Mouse (Mus musculus): Measurements from ENCODE around the gene Nt5dc1.

The Nt5dc1 gene

GRCm38 (mm10) chr10:34327144-34327543 lies 91.2 kb downstream of the Nt5dc1 start:
- ChIA-PET POLR2A (interaction anchor here in 2 of 4 experiments (0.7 to 0.9 kb wide), 2 partner anchors 30 to 45 kb away, joined by 3 read pairs; partner anchors contain the start of genes Tspyl1 (in 1 of the 2) and Tspyl4 (in 1 of the 2)), CTCF (interaction anchor here in 2 of 4 experiments (1.0 to 1.9 kb wide), 7 partner anchors 175 to 340 kb away, joined by 3 to 15 read pairs (median 6); partner anchors contain the start of gene Trappc3l (in 1 of the 2))

GRCm38 (mm10) chr10:34326701-34327100 lies 91.7 kb downstream of the Nt5dc1 start:
- ChIA-PET POLR2A (interaction anchor here in 1 of 4 experiments (0.9 kb wide), 1 partner anchor 29 kb away, joined by 3 read pairs; the partner anchor contains the start of gene Tspyl4), CTCF (no interaction called here)

GRCm38 (mm10) chr10:34320809-34321208 lies 97.5 kb downstream of the Nt5dc1 start:
- ChIA-PET POLR2A (interaction anchor here in 2 of 4 experiments (0.7 to 1.7 kb wide), 2 partner anchors 18 to 23 kb away, joined by 3 to 4 read pairs; no protein-coding TSS in a partner anchor), CTCF (interaction anchor here in 1 of 4 experiments (1.0 kb wide), 1 partner anchor 225 kb away, joined by 3 read pairs; the partner anchor contains the start of gene Calhm5)

- CTCF ChIA-PET = interaction anchor here in 2 of 4 experiments (0.5 to 0.6 kb wide), 2 partner anchors 89 to 166 kb away, joined by 4 to 5 read pairs; no protein-coding TSS in a partner anchor
Observed at GRCm38 (mm10) chr10:34317217-34317606, 101.1 kb downstream of the Nt5dc1 start.

GRCm38 (mm10) chr10:34316571-34317216 lies 101.7 kb downstream of the Nt5dc1 start:
- POLR2A ChIA-PET = interaction anchor here in 3 of 4 experiments (0.7 to 1.7 kb wide), 7 partner anchors 8 to 784 kb away, joined by 3 to 13 read pairs (median 4); partner anchors contain the start of gene Tspyl4 (in 1 of the 3)

More at GRCm38 (mm10) chr10:34317217-34317606, 101.1 kb downstream of the Nt5dc1 start:
- POLR2A ChIA-PET = interaction anchor here in 2 of 4 experiments (0.8 to 1.7 kb wide), 4 partner anchors 15 to 209 kb away, joined by 3 to 13 read pairs (median 4); partner anchors contain the start of gene Tspyl4 (in 1 of the 2)

GRCm38 (mm10) chr10:34312536-34312935 lies 105.8 kb downstream of the Nt5dc1 start:
- CTCF ChIA-PET = interaction anchor here in 2 of 4 experiments (0.5 to 1.0 kb wide), 3 partner anchors 16 to 279 kb away, joined by 3 to 5 read pairs (median 3); no protein-coding TSS in a partner anchor
- POLR2A ChIA-PET = interaction anchor here in 1 of 4 experiments (1.7 kb wide), 1 partner anchor 12 kb away, joined by 4 read pairs; no protein-coding TSS in a partner anchor

More at GRCm38 (mm10) chr10:34316571-34317216, 101.7 kb downstream of the Nt5dc1 start:
- CTCF ChIA-PET = interaction anchor here in 3 of 4 experiments (0.5 to 0.8 kb wide), 5 partner anchors 89 to 283 kb away, joined by 3 to 5 read pairs (median 3); no protein-coding TSS in a partner anchor

GRCm38 (mm10) chr10:34309915-34310685 lies 108.3 kb downstream of the Nt5dc1 start:
- ChIA-PET CTCF (no interaction called here), POLR2A (interaction anchor here in 3 of 4 experiments (0.7 to 4.0 kb wide), 3 partner anchors 12 to 22 kb away, joined by 5 to 17 read pairs (median 5); partner anchors contain the start of gene Tspyl4 (in 2 of the 3))

- POLR2A ChIA-PET = no interaction called here
Observed at GRCm38 (mm10) chr10:34307070-34307469, 111.3 kb downstream of the Nt5dc1 start.

GRCm38 (mm10) chr10:34300368-34300767 lies 118.0 kb downstream of the Nt5dc1 start:
- POLR2A ChIA-PET = interaction anchor here in 2 of 4 experiments (4.4 to 5.0 kb wide), 2 partner anchors 18 kb away, joined by 36 to 51 read pairs; partner anchors contain the start of gene Tspyl1 (in 2 of the 2)
- CTCF ChIA-PET = no interaction called here

More at GRCm38 (mm10) chr10:34307070-34307469, 111.3 kb downstream of the Nt5dc1 start:
- CTCF ChIA-PET = no interaction called here

GRCm38 (mm10) chr10:34297980-34298753 lies 120.2 kb downstream of the Nt5dc1 start:
- ChIA-PET CTCF (interaction anchor here in 3 of 4 experiments (0.6 to 2.5 kb wide), 9 partner anchors 15 to 264 kb away, joined by 3 to 10 read pairs (median 3); partner anchors contain the start of genes Calhm5 (in 1 of the 3) and Tspyl1 (in 1 of the 3)), POLR2A (interaction anchor here (0.5 to 5.0 kb wide), 21 partner anchors 7 to 279 kb away, joined by 3 to 51 read pairs (median 4); partner anchors contain the start of genes Tspyl1 (in 3 of the 4), Nt5dc1 (in 2 of the 4), Calhm5 (in 1 of the 4) and Dse (in 1 of the 4))

GRCm38 (mm10) chr10:34297299-34297979 lies 120.9 kb downstream of the Nt5dc1 start, which contains the start of gene Tspyl4:
Gene Tspyl4, plus strand, starts transcription at chr10:34297442.
- ChIA-PET CTCF (interaction anchor here in 3 of 4 experiments (0.5 to 2.5 kb wide), 9 partner anchors 14 to 264 kb away, joined by 3 to 10 read pairs (median 3); partner anchors contain the start of genes Calhm5 (in 1 of the 3) and Tspyl1 (in 1 of the 3)), POLR2A (interaction anchor here (0.5 to 5.0 kb wide), 26 partner anchors 8 to 278 kb away, joined by 3 to 51 read pairs (median 4); partner anchors contain the start of genes Nt5dc1 (in 3 of the 4), Tspyl1 (in 3 of the 4), Dse (in 1 of the 4) and Rwdd1 (in 1 of the 4))

- ChIA-PET CTCF (interaction anchor here in 3 of 4 experiments (0.9 to 2.5 kb wide), 6 partner anchors 15 to 263 kb away, joined by 3 to 10 read pairs (median 4); partner anchors contain the start of genes Calhm5 (in 1 of the 3) and Tspyl1 (in 1 of the 3)), POLR2A (interaction anchor here (0.8 to 5.0 kb wide), 23 partner anchors 9 to 277 kb away, joined by 3 to 51 read pairs (median 4); partner anchors contain the start of genes Nt5dc1 (in 3 of the 4), Tspyl1 (in 3 of the 4), Calhm5 (in 1 of the 4) and Dse (in 1 of the 4))
Observed at GRCm38 (mm10) chr10:34296911-34297298, 121.4 kb downstream of the Nt5dc1 start.

- POLR2A ChIA-PET = interaction anchor here (0.6 to 5.2 kb wide), 57 partner anchors 13 to 263 kb away, joined by 3 to 51 read pairs (median 4); partner anchors contain the start of genes Rwdd1 (in 3 of the 4), Tspyl4 (in 3 of the 4), Dse (in 2 of the 4) and Calhm5 (in 1 of the 4)
- CTCF ChIA-PET = interaction anchor here in 3 of 4 experiments (1.1 to 1.7 kb wide), 12 partner anchors 15 to 249 kb away, joined by 3 to 11 read pairs (median 4); partner anchors contain the start of genes Calhm5 (in 2 of the 3), Dse (in 1 of the 3), Trappc3l (in 1 of the 3) and Tspyl4 (in 1 of the 3)
Observed at GRCm38 (mm10) chr10:34282420-34283238, 135.7 kb downstream of the Nt5dc1 start.

- ChIA-PET CTCF (interaction anchor here in 3 of 4 experiments (0.9 to 1.7 kb wide), 14 partner anchors 15 to 248 kb away, joined by 3 to 11 read pairs (median 4); partner anchors contain the start of genes Calhm5 (in 3 of the 3), Dse (in 1 of the 3), Trappc3l (in 1 of the 3) and Tspyl4 (in 1 of the 3)), POLR2A (interaction anchor here (0.6 to 5.2 kb wide), 62 partner anchors 13 to 263 kb away, joined by 3 to 51 read pairs (median 4); partner anchors contain the start of genes Rwdd1 (in 3 of the 4), Tspyl4 (in 3 of the 4), Dse (in 2 of the 4) and Nt5dc1 (in 2 of the 4))
Observed at GRCm38 (mm10) chr10:34281962-34282388, 136.4 kb downstream of the Nt5dc1 start, which contains the start of gene Tspyl1. Gene Tspyl1, plus strand, starts transcription at chr10:34282190.
